8 mouse cellular contexts compared by ENCODE assay signal in the genomic region with DNA sequence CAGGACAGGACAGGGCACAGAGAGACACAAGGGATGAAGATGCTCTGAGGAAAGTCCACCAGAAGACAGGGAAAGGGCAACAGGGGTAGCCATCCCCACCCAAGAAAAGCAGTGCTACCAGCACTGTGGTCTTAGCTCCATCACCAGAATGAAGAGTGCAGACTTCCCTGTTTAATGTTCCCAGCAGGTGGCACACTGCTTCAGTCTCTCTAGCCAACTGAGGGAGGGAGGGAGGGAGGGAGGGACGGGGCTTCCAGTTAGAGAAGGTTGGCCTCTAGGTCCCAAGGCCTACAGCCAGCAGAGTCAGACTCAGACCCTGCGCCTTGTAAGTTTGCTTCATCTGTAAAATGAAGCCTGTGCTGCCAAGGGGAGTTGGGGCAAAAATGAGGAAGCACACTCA.
DNase-seq lines count a peak whose midpoint lies in the region; ATAC-seq lines count a peak whose summit lies in the region.

No protein-coding gene starts in this region.

- DNase-seq in frontal cortex, postnatal 25 days (ENCODE audit: low spot score in 2 of 2): no peak
- DNase-seq in 416B (ENCODE audit: low read depth): peak; percentile 38
- DNase-seq in embryo, embryonic 11.5 days (ENCODE audit: low read depth, low spot score): peak; percentile 39
- peak; percentile 63 to 65 for DNase-seq in kidney, postnatal 36 days
- no peak for DNase-seq in c-Kit-positive CD71-positive TER-119-positive erythroid progenitor cells, embryonic 14.5 days (ENCODE audit: low spot score)
- no peak for DNase-seq in frontal cortex, postnatal 10 days (ENCODE audit: low spot score in 2 of 2)
- DNase-seq in layer of hippocampus, adult 9-11 months: no peak

- ATAC-seq in frontal cortex, adult (ENCODE audit: low TSS enrichment): peak; percentile 80

Comparison
In these comparisons a context has a peak if more than half of its experiments do, and no peak if none do; other contexts are left out.
1. DNase-seq: peak in 416B (single experiment), embryo, embryonic 11.5 days (single experiment) and kidney, postnatal 36 days (2 of 2); none in frontal cortex, postnatal 25 days (0 of 2), c-Kit-positive CD71-positive TER-119-positive erythroid progenitor cells, embryonic 14.5 days (single experiment), frontal cortex, postnatal 10 days (0 of 2) and layer of hippocampus, adult 9-11 months (single experiment).